8 mouse cellular contexts compared by ENCODE assay signal in genomic region chr9:65195621-65195981, GRCm38 (mm10). TPM values are rescaled to one million over a fixed set of nuclear protein-coding genes. Genes with fewer than 3 reads are reported as not detected.
DNase-seq lines count a peak whose midpoint lies in the region; ATAC-seq and TF ChIP-seq lines count a peak whose summit lies in the region.

No protein-coding gene starts in this region.

- peaks cover 32% of the 10 kb centered on the region for H3K4me1 ChIP-seq in intestine, embryonic 15.5 days (replicated peaks)
- peaks cover 35 to 54% of the 10 kb centered on the region in 2 experiments for H3K4me1 ChIP-seq in liver, embryonic 14.5 days (replicated peaks; ENCODE audit: control insufficient read depth in 2 of 2, insufficient read depth in 2 of 2, low read length in 1 of 2)

- H3K9ac ChIP-seq in intestine, embryonic 15.5 days: 0 out of 2 replicates have a peak overlapping the region, but pooled peaks have one; percentile 17
- peak overlapping the region; percentile 43; the same call in 1 of the 2 replicates for H3K9ac ChIP-seq in liver, embryonic 14.5 days (replicated peaks)

- peak; percentile 23; the same call in 1 of the 2 replicates for ATAC-seq in intestine, embryonic 15.5 days
- peak; percentile 0; the same call in 1 of the 2 replicates for ATAC-seq in liver, embryonic 14.5 days (ENCODE audit: insufficient read depth)

- H3K36me3 ChIP-seq in intestine, embryonic 15.5 days: no peaks in the 10 kb centered on the region
- H3K36me3 ChIP-seq in liver, embryonic 14.5 days (replicated peaks; ENCODE audit: control insufficient read depth, insufficient read depth, low read depth): no peaks in the 10 kb centered on the region

- 25% methylated on average over 8 of the region's 8 CpGs for WGBS in intestine, embryonic 15.5 days
- WGBS in liver, embryonic 14.5 days (ENCODE audit: insufficient replicate concordance): 22% methylated on average over 8 of the region's 8 CpGs

- peak; percentile 50 to 66 for DNase-seq in right cerebral cortex, postnatal 10 days (ENCODE audit: low spot score in 2 of 2)
- DNase-seq in right cerebral cortex, postnatal 25 days: no peak
- DNase-seq in brain, embryonic 14.5 days (ENCODE audit: low read depth): peak; percentile 41
- peak; percentile 97 for DNase-seq in heart, adult 11 months
- DNase-seq in liver, embryonic 14.5 days (ENCODE audit: low read depth in 3 of 3, low spot score in 3 of 3): no peak
- peak; percentile 66 to 68 for DNase-seq in natural killer cell, adult 2 months (ENCODE audit: low spot score in 2 of 2)
- no peak for DNase-seq in Muller cell, postnatal 12 days (ENCODE audit: inconsistent ontology term)

- H3K4me3 ChIP-seq in intestine, embryonic 15.5 days (replicated peaks): no peak overlapping the region
- H3K4me3 ChIP-seq in liver, embryonic 14.5 days (ENCODE audit: insufficient read depth in 1 of 2, low read depth in 2 of 2, low read length in 2 of 2): no peak overlapping the region

- H3K4me2 ChIP-seq in intestine, embryonic 15.5 days (replicated peaks): peak overlapping the region; percentile 26; the same call in 1 of the 2 replicates
- no peak overlapping the region; the same call in 1 of the 2 replicates for H3K4me2 ChIP-seq in liver, embryonic 14.5 days (ENCODE audit: low read depth)

- no peak for TF ChIP-seq POLR2A in brain, embryonic 14.5 days (IDR thresholded peaks at IDR 0.05; ENCODE audit: borderline replicate concordance, extremely low read depth, insufficient read depth, insufficient read length, poor library complexity, severe bottlenecking)

- no peak for TF ChIP-seq CTCF in brain, embryonic 14.5 days (IDR thresholded peaks at IDR 0.05; ENCODE audit: borderline replicate concordance, extremely low read depth, insufficient read depth, insufficient read length)
- TF ChIP-seq CTCF in liver, embryonic 14.5 days (IDR thresholded peaks at IDR 0.05; ENCODE audit: low read depth): no peak

- no peaks in the 10 kb centered on the region for H3K9me3 ChIP-seq in intestine, embryonic 15.5 days
- no peaks in the 10 kb centered on the region for H3K9me3 ChIP-seq in liver, embryonic 14.5 days (ENCODE audit: control insufficient read depth, low read length)

- H3K27me3 ChIP-seq in intestine, embryonic 15.5 days (replicated peaks): no peaks in the 10 kb centered on the region
- H3K27me3 ChIP-seq in liver, embryonic 14.5 days (ENCODE audit: control insufficient read depth, insufficient read depth, low read length): no peaks in the 10 kb centered on the region

- peak overlapping the region; percentile 87 for H3K27ac ChIP-seq in intestine, embryonic 15.5 days
- peak overlapping the region; percentile 73 for H3K27ac ChIP-seq in liver, embryonic 14.5 days

- no peak for TF ChIP-seq EP300 in liver, embryonic 14.5 days (IDR thresholded peaks at IDR 0.05; ENCODE audit: low read depth)

RNA-seq across cellular contexts. Expression of gene Parp16, which starts 0.4 kb away (rescaled TPM):
- 5.8 and 6.2 TPM in 2 replicates for polyA plus RNA-seq in brain, embryonic 14.5 days (2012; rRNA removed)
- polyA plus RNA-seq in intestine, embryonic 15.5 days (2015; fragmentation: Nextera tagmentation; extraction: Ambion mirVana): 9.4 and 9.7 TPM in 2 replicates
- 4.9 and 5.7 TPM in 2 replicates for polyA plus RNA-seq in liver, embryonic 14.5 days (2012; rRNA removed)
- 7.2 and 9.3 TPM in 2 replicates for polyA plus RNA-seq in liver, embryonic 14.5 days (2014; fragmentation: Nextera tagmentation; extraction: Ambion mirVana)

RNA-seq across cellular contexts. Expression of gene Igdcc3, which starts 54.6 kb away (rescaled TPM):
- 15.0 and 19.6 TPM in 2 replicates for polyA plus RNA-seq in brain, embryonic 14.5 days (2012; rRNA removed)
- 0.99 and 1.4 TPM in 2 replicates for polyA plus RNA-seq in intestine, embryonic 15.5 days (2015; fragmentation: Nextera tagmentation; extraction: Ambion mirVana)
- 0.06 and 0.10 TPM in 2 replicates for polyA plus RNA-seq in liver, embryonic 14.5 days (2012; rRNA removed)
- polyA plus RNA-seq in liver, embryonic 14.5 days (2014; fragmentation: Nextera tagmentation; extraction: Ambion mirVana): 0.06 and 0.13 TPM in 2 replicates

Comparison
In these comparisons a context has a peak if more than half of its experiments do, and no peak if none do; other contexts are left out.
1. DNase-seq: peak in right cerebral cortex, postnatal 10 days (2 of 2), brain, embryonic 14.5 days (single experiment), heart, adult 11 months (single experiment) and natural killer cell, adult 2 months (2 of 2); none in right cerebral cortex, postnatal 25 days (single experiment), liver, embryonic 14.5 days (0 of 3) and Muller cell, postnatal 12 days (single experiment).